31 mouse cellular contexts compared by ENCODE assay signal in genomic region chr1:128878291-128878690, GRCm38 (mm10).
A peak's percentile ranks its signal among the peaks of the same experiment; 100 is the strongest.
DNase-seq lines count a peak whose midpoint lies in the region; TF ChIP-seq lines count a peak whose summit lies in the region.
"Had no signal": no experiment of that assay in that cellular context is flagged by ENCODE, and none has a peak within 500 bp of the region (broad histone marks: within the 10 kb centered on the region; RNA-seq: fewer than 3 reads in every experiment).

No protein-coding gene starts in this region.

- peak; percentile 28 for DNase-seq in heart, adult 11 months
- no peak for DNase-seq in heart, postnatal 25 days (ENCODE audit: low spot score)
- peak; percentile 11 to 48 for DNase-seq in left cerebral cortex, adult 18-20 months (ENCODE audit: low spot score in 2 of 2)
- DNase-seq in left cerebral cortex, adult 2 months (ENCODE audit: extremely low spot score in 1 of 2, low spot score in 2 of 2): no peak
- peak; percentile 59 for DNase-seq in right cerebral cortex, adult 18-20 months
- DNase-seq in right cerebral cortex, postnatal 10 days (ENCODE audit: low spot score in 2 of 2): no peak
- peak; percentile 50 for DNase-seq in telencephalon, adult 2 months (ENCODE audit: low read depth, low spot score)
- DNase-seq: adrenal gland, postnatal 14 days; cerebellum, adult 11-12 months; cerebellum, adult 9-11 months; embryo, embryonic 11 days; gastrocnemius, adult 2 months; gastrocnemius, postnatal 36 days; heart, adult 2 months; kidney, adult 9 months; kidney, postnatal 10 days; liver, embryonic 13.5 days; lung, adult 18-20 months; lung, postnatal 4 days; thymus, adult 2 months; thymus, postnatal 36 days had no signal

- no peak for TF ChIP-seq CTCF in left cerebral cortex, adult 2 months (IDR thresholded peaks at IDR 0.05)

- H3K4me3 ChIP-seq in left cerebral cortex, adult 2 months: no peak overlapping the region
- H3K4me3 ChIP-seq: embryonic facial prominence, embryonic 12.5 days; forebrain, embryonic 15.5 days; gastrocnemius, adult 2 months; heart, adult 2 months; heart, embryonic 12.5 days; limb, embryonic 10.5 days; limb, embryonic 15.5 days; liver, embryonic 13.5 days; megakaryocyte, embryonic 14.5 days; midbrain, embryonic 13.5 days; neural tube, embryonic 15.5 days had no signal

- no peak overlapping the region for H3K27ac ChIP-seq in left cerebral cortex, adult 2 months
- H3K27ac ChIP-seq: embryonic facial prominence, embryonic 12.5 days; forebrain, embryonic 15.5 days; gastrocnemius, adult 2 months; heart, adult 2 months; hindbrain, embryonic 14.5 days; limb, embryonic 10.5 days; limb, embryonic 15.5 days; liver, embryonic 13.5 days; midbrain, embryonic 13.5 days; neural tube, embryonic 15.5 days; stomach, postnatal 0 days had no signal

- intact Hi-C loops in heart, postnatal 25 days (cut with DNase I): no loop called here
- intact Hi-C loops in left cerebral cortex, adult 2 months (cut with DNase I): loop anchor here (5.0 to 10.0 kb wide), 6 partner anchors 304 to 1494 kb away; no protein-coding TSS in a partner anchor

Comparison
In these comparisons a context has a peak if more than half of its experiments do, and no peak if none do; other contexts are left out.
1. DNase-seq: peak in heart, adult 11 months (single experiment), left cerebral cortex, adult 18-20 months (2 of 2), right cerebral cortex, adult 18-20 months (single experiment) and telencephalon, adult 2 months (single experiment); none in heart, postnatal 25 days (single experiment), left cerebral cortex, adult 2 months (0 of 2) and right cerebral cortex, postnatal 10 days (0 of 2).